Mouse (Mus musculus) liver, embryonic 14.5 days (tissue): ENCODE measurements around the gene Vmn2r96. TPM values are rescaled to one million over a fixed set of nuclear protein-coding genes. Genes with fewer than 3 reads are reported as not detected.
"Not testable (repeated sequence)": the region's sequence is repeated elsewhere in the genome, so short reads cannot be mapped to it uniquely, and the experiment has no call there.

ENCODE experiments used
- ATAC-seq: fragments of 200-750 bp; cut with Nextera tagmentation; 2 replicates; pipeline ENCODE4 v1.8.0; 2017; ENCODE audit warnings: moderate number of reproducible peaks, mild to moderate bottlenecking, moderate library complexity; ENCODE audit not compliant: insufficient read depth
- DNase-seq, 3 experiments: peaks; one replicate each; pipeline ENCODE4 v3.0.0-alpha.2; 2012 to 2013; ENCODE audit warnings: low read depth in 3 of 3, low spot score in 3 of 3
- H3K27ac ChIP-seq: fragments of 300-500 bp; sonication (generic); 2 replicates; pipeline ENCODE4 v1.5.1; 2014; ENCODE audit warnings: moderate library complexity, mild to moderate bottlenecking, control low read depth, inconsistent platforms
- H3K27me3 ChIP-seq: fragments of 300-500 bp; sonication (generic); 2 replicates; pipeline ENCODE4 v1.6.1; 2014; ENCODE audit warnings: mild to moderate bottlenecking, low read length, moderate library complexity; ENCODE audit not compliant: control insufficient read depth, insufficient read depth
- H3K36me3 ChIP-seq: fragments of 300-500 bp; sonication (generic); replicated peaks from 2 replicates; pipeline ENCODE4 v1.6.1; 2014; ENCODE audit warnings: low read depth; ENCODE audit not compliant: control insufficient read depth, insufficient read depth
- H3K4me1 ChIP-seq, 2 experiments: fragments of 200-500 bp in 1 of 2; fragments of 300-500 bp in 1 of 2; sonication (generic) in 1 of 2; replicated peaks; 2 replicates each; pipeline ENCODE4 v1.6.1; 2012 to 2014; ENCODE audit warnings: antibody characterized with exemption in 1 of 2, inconsistent platforms in 1 of 2, low read length in 1 of 2; ENCODE audit not compliant: control insufficient read depth in 2 of 2, insufficient read depth in 2 of 2
- H3K4me2 ChIP-seq: fragments of 300-500 bp; sonication (generic); 2 replicates; pipeline ENCODE4 v1.6.1; 2014; ENCODE audit warnings: low read depth, mild to moderate bottlenecking, control low read depth, moderate library complexity
- H3K4me3 ChIP-seq, 2 experiments: fragments of 200-500 bp in 1 of 2; fragments of 300-500 bp in 1 of 2; sonication (generic) in 1 of 2; 2 replicates each; pipeline ENCODE4 v1.5.1; 2012 to 2014; ENCODE audit warnings: low read depth in 2 of 2, low read length in 2 of 2, mild to moderate bottlenecking in 2 of 2, control low read depth in 1 of 2, inconsistent platforms in 1 of 2, moderate library complexity in 1 of 2; ENCODE audit not compliant: insufficient read depth in 1 of 2
- H3K9ac ChIP-seq: fragments of 300-500 bp; sonication (generic); replicated peaks from 2 replicates; pipeline ENCODE4 v1.6.1; 2014; ENCODE audit warnings: mild to moderate bottlenecking, control low read depth, moderate library complexity
- H3K9me3 ChIP-seq: fragments of 300-500 bp; sonication (generic); 2 replicates; pipeline ENCODE4 v1.6.1; 2016; ENCODE audit warnings: low read length, mixed read lengths; ENCODE audit not compliant: control insufficient read depth
- CTCF ChIP-seq: IDR thresholded peaks from 2 replicates; pipeline ENCODE4 v1.5.1; 2016; ENCODE audit warnings: antibody characterized with exemption, low read depth, control low read depth
- EP300 ChIP-seq: IDR thresholded peaks from 2 replicates; pipeline ENCODE4 v1.6.1; 2016; ENCODE audit warnings: antibody characterized with exemption, low read depth
- WGBS: fragments of 180-500 bp; shearing (Covaris S2); extraction: QIAGEN DNeasy Blood & Tissue Kit; methylation state at CpG from one replicate; pipeline ENCODE4 v1.1.7; 2014; ENCODE audit not compliant: insufficient replicate concordance; 5-methylcytosine and 5-hydroxymethylcytosine counted together
- polyA plus RNA-seq, 2 experiments: library from polyadenylated mRNA; depleted of rRNA in 1 of 2; stranded (reverse) in 1 of 2; unstranded in 1 of 2; fragments of >200 nt; fragmentation: Nextera tagmentation in 1 of 2; extraction: Ambion mirVana in 1 of 2; gene quantifications; 2 replicates each; pipeline versions ENCODE4 v1.2.1 to v1.2.3; 2012 to 2014

Vmn2r96 gene
- polyA plus RNA-seq (2012; rRNA removed) (not detected in 2 replicates), polyA plus RNA-seq (2014; fragmentation: Nextera tagmentation; extraction: Ambion mirVana) (not detected in 2 replicates)

DNA sequence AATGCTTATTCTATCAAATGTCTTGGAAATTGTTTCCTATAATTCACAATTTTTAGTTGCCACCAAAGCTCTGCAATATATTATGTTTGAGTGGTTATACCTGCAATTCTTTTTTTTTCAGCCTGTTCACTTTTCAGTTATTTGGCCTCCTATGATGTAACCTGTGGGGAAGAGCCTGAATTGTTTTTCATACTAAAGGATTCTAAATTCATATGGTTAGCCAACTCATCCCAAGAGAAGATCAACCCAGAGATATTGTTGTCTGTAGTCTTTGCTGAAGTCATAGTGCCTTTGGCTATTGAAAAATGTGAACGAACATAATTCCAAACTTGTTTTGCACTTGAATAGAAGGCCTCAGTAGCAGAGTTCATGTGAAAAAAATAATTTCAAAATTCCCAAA, at the start of gene Vmn2r96:
Gene Vmn2r96, plus strand, starts transcription at position 301 of the 400 bp plus-strand sequence.
- H3K36me3 ChIP-seq, DNase-seq, H3K9ac ChIP-seq, H3K4me3 ChIP-seq, ATAC-seq, H3K4me2 ChIP-seq, H3K27me3 ChIP-seq, H3K27ac ChIP-seq, H3K4me1 ChIP-seq, H3K9me3 ChIP-seq: not testable (repeated sequence)
- WGBS, result 49% methylated on average over 1 of the region's 1 CpGs

GRCm38 (mm10) chr17:18523371-18523770, 49.6 kb upstream of the Vmn2r96 start:
- H3K27me3 ChIP-seq, result no peaks in the 10 kb centered on the region
- H3K27ac ChIP-seq, result no peak overlapping the region
- no peak overlapping the region for H3K9ac ChIP-seq
- no peak overlapping the region for H3K4me2 ChIP-seq
- no peaks in the 10 kb centered on the region for H3K36me3 ChIP-seq
- no peaks in the 10 kb centered on the region for H3K4me1 ChIP-seq
- no peak overlapping the region for H3K4me3 ChIP-seq
- H3K9me3 ChIP-seq, result no peaks in the 10 kb centered on the region
- ATAC-seq (no peak), DNase-seq (no peak)
- TF ChIP-seq EP300 (no peak), CTCF (no peak)

DNA sequence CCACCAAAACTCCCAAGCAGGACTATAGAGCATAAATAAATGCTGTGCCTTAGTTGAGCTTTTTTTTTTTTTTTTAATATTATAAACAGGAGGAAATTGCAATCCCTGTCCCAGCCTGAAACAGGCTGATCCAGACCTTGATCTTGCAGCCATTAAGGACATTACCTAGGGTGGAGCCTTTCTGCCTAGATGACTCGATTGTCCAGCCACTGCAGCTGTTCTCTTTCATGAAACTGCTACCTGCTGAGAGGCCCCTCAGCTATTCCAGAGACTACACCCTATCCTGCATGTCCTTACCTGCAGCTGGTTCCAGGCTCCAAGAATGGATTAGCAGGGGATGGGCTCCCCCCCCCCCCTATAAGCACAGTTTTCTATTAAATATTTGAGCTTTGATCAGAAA, 49.0 kb upstream of the Vmn2r96 start:
- TF ChIP-seq CTCF (no peak), EP300 (no peak)
- no peak overlapping the region for H3K4me2 ChIP-seq
- WGBS, result 48% methylated on average over 1 of the region's 1 CpGs

GRCm38 (mm10) chr17:18558212-18559158, 14.5 kb upstream of the Vmn2r96 start:
- not testable (repeated sequence) for H3K4me2 ChIP-seq, H3K27ac ChIP-seq, H3K9ac ChIP-seq, H3K36me3 ChIP-seq, ATAC-seq, H3K27me3 ChIP-seq, DNase-seq, H3K4me3 ChIP-seq, H3K4me1 ChIP-seq, H3K9me3 ChIP-seq
- 70% methylated on average over 31 of the region's 31 CpGs for WGBS

More for the DNA sequence above, 49.0 kb upstream of the Vmn2r96 start:
- no peaks in the 10 kb centered on the region for H3K9me3 ChIP-seq
- H3K4me1 ChIP-seq, result no peaks in the 10 kb centered on the region
- no peak overlapping the region for H3K4me3 ChIP-seq
- ATAC-seq (no peak), DNase-seq (no peak)
- no peak overlapping the region for H3K9ac ChIP-seq
- no peaks in the 10 kb centered on the region for H3K36me3 ChIP-seq
- H3K27ac ChIP-seq, result no peak overlapping the region
- no peaks in the 10 kb centered on the region for H3K27me3 ChIP-seq

GRCm38 (mm10) chr17:18566186-18566585, 6.8 kb upstream of the Vmn2r96 start:
- H3K36me3 ChIP-seq, ATAC-seq, H3K9me3 ChIP-seq, H3K9ac ChIP-seq, H3K4me2 ChIP-seq, H3K4me1 ChIP-seq, DNase-seq, H3K27me3 ChIP-seq, H3K4me3 ChIP-seq, H3K27ac ChIP-seq: not testable (repeated sequence)
- 70% methylated on average over 17 of the region's 17 CpGs for WGBS

DNA sequence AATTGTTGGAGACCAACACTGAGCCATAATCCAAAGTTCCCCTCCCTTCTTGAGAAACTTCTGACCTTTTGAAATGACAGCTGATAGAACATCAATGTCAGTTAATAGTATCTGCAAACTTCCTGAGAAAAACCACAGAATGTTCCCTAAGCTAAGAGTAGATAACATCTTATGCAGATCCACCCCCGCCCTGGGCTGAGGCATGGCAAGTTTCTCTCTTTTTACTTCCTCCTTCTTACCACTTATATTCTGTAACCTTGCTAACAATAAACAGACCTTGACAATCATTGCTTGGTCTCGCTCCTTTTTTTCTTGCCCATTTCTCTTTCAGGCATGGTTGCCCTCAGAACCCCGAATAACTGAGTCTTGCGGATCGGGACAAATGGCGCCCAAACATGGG, 42.2 kb downstream of the Vmn2r96 start:
- H3K9ac ChIP-seq, H3K27me3 ChIP-seq, H3K9me3 ChIP-seq, H3K4me1 ChIP-seq, H3K4me3 ChIP-seq, H3K4me2 ChIP-seq, DNase-seq, ATAC-seq, H3K36me3 ChIP-seq, H3K27ac ChIP-seq: not testable (repeated sequence)
- 59% methylated on average over 6 of the region's 6 CpGs for WGBS
